Mouse (Mus musculus): ENCODE measurements around the gene Timm44.
A peak's percentile ranks its signal among the peaks of the same experiment; 100 is the strongest.
"Not testable (repeated sequence)": the region's sequence is repeated elsewhere in the genome, so short reads cannot be mapped to it uniquely, and the experiment has no call there.

Timm44 gene

DNA sequence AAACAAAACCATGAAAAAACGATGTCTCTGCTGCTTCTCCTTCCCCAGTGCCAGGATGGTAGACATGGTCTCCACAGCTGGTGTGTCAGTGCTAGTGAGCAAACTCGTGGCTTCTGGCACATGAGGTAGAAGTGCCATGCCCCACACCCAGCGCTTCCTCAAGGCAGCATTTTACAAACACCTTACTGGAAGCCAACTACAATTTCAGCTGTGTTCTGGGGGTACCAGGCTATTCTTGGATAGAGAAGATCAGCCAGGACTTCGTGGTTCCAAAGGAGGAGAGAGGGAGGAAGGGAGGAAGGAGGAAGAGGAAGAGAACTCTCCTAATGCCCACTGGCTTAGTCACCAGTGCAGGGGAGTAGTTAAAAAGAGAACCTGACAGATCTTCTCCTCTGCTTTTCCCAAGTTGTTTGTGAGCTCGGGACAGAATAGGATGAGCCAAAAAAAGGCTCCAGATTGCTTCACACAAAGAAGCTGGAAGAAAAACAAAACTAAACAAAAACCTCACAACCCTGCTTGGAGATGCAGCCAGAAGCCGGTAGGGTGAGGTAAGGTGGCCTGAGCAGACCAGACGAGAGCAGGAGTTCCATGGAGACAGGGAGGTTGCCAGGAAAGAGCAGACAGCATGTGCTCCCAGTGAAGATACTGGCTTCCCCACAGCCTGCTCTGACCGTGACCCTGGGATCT lies 12.5 kb downstream of the Timm44 start:
- DNase-seq (ENCODE audit: extremely low spot score), result no peak

DNA sequence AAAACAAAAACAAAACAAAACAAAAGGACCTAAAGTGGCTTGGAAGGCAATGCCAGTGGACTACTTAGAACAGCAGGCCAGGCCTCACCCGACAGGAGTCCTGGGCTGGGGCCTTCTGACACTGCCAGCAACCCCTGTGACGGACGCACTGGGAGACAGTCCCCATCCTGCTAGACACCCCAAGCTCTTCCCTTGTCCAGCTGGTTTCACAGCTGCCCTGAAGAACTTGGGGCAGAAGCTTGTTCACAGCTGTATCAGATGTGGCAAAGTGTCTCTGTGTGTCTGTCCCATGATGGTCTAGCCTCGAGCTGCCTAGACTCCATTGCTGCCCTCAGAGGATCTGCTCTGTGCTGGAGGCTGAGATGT lies 15.9 kb downstream of the Timm44 start:
- no peak for DNase-seq (ENCODE audit: extremely low spot score)

DNA sequence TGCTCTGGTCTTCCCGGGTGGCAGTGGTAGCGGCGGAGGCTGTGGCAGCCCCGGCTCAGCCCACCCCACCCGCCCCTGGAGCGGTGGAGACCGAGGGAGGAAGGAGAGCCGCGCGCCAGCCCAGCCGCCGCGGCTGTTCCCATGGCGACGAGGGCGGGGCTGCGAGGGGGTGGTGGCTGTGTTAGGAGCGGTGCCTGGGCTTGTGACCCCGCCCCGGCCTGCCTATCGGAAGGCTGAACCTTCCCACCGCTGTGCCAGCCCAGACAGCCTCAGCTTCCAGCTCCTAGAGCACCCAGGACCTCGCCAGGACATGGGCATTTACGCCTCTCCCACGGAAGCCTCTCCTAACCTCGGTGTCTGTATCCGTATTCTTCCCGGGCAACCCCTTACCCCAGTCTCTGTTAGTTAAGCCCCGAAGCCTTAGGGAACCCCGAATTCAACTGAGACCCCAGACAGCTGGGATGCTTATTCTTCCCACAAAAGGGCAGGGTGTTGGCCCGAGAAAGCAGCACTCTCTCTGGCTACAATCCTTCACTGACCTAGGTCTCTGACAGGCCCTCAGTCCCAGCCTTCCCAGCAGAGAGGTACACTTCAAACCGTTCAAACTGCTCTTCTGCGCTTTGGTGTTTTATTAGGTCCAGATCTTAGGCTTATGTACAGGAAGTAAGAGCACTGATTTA lies 16.4 kb downstream of the Timm44 start, which contains the start of gene Ctxn1:
Gene Ctxn1 (minus strand): TSS at position 150 of the 680 bp plus-strand sequence.
- DNase-seq (ENCODE audit: extremely low spot score), result peak; percentile 98

DNA sequence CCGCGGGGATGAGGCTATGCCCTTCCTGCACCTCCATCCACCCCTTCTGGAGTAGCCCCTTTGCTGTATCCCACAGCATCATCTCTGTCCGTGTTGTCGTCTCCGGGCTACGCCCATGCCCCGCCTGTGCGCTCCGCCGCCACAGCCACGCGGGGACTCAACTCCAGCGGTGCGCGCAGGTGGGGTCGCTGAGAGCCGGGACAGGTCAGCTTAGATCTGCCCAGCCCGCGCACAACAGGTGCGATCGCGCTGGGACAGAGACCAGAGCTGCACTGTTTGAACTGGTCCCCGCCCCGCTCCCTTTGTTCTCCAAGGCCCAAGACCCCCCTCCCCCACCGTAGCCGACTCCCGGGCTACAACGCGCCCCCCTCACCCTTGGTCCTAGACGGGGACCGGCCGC lies 17.0 kb downstream of the Timm44 start:
- DNase-seq (ENCODE audit: extremely low spot score), result no peak

DNA sequence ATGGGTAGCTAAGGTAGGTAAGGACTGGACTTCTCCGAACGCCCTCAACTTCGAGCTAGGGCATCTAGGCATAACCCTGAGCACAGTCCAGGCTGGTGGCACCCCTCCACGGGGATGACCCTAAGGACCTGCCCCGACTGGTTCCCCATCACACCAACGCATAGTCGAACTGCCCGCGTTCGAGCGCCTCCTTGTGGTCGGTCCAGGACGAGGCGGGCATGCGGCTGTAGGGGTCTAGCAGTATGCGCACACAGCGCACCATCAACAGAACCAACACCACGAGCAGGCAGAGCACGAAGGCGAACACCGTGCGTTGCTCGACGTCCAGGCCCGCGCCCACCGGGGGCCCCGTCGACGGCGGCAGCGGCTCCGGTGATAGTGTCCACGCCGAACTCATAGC lies 17.5 kb downstream of the Timm44 start:
- peak; percentile 89 for DNase-seq (ENCODE audit: extremely low spot score)

DNA sequence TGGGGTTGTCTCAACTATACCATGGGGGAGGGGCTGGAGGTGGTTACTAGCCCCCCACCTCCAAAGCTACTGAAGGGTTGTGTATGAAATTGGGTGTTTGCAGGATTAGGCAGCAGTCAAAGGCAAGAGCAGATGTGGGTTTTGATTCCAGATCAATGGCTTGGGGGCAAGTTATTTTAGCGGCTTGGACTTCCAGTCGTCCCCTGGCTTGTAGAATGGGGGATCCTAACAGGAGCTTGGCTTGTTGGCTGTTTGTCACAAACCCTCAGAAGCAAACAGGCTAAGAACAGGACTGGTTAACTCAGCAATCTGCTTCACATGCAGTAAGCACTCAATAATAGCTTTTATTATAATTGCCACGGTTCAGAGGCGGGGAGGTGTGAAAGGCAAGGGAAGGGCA lies 18.4 kb downstream of the Timm44 start:
- DNase-seq (ENCODE audit: extremely low spot score), result no peak

DNA sequence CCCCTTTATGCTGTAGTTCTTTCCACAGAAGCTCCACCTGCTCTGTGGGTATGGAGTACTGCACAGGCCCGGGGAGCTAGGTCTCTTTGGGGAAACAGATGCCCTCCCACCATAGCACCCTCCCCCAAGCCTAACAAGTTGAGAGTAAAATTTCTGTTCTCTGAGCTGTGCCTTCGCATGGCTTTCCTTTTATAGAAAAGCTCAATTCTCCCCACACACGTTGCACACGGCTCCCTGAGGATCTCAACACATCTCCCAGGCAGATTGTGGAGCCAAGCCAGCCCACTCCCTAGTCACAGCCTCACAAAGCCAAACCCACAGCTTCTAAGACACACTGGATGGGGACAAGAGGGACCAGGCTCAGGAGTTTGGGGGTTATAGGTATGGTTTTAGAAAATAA lies 18.8 kb downstream of the Timm44 start:
- no peak for DNase-seq (ENCODE audit: extremely low spot score)

DNA sequence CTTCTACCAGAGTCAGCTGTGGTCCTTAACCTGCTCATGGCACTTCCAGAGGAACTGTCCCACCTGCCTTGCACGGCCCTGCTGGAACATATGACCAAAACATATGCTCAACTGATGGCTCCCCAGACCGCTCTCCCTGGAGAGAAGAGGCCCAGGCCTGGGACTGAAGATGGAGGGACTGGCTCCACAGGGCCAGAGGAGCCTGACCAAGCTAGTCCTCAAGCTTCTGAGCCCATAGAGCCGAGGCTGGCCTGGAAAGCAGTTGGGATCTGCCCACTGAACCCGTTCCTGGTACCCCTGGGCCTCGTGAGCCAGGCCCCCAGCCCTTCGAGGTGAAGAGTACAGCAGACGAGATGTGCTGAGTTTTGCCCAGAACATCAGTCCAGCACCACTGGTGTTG lies 20.2 kb downstream of the Timm44 start:
- not testable (repeated sequence) for DNase-seq (ENCODE audit: extremely low spot score)

DNA sequence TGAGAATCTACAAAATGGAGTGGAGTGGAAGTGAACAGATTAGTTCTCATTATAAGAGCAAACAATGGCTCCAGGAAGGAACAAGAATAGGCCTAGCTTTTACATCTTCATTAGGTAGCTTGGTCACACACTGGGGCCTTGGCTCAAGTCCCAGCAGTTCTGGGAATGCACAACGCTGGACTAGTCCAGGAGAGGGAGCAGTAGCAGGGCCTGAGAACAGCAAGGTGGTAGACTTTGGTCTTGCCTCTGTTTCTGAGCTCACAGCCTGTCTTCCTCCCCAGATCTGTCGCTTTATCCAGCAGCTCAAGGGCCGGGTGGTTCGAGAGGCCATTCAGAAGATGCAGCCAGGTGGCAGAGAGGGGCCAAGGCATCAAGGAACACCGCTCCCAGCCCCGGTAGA lies 21.7 kb downstream of the Timm44 start:
- DNase-seq (ENCODE audit: extremely low spot score), result no peak

DNA sequence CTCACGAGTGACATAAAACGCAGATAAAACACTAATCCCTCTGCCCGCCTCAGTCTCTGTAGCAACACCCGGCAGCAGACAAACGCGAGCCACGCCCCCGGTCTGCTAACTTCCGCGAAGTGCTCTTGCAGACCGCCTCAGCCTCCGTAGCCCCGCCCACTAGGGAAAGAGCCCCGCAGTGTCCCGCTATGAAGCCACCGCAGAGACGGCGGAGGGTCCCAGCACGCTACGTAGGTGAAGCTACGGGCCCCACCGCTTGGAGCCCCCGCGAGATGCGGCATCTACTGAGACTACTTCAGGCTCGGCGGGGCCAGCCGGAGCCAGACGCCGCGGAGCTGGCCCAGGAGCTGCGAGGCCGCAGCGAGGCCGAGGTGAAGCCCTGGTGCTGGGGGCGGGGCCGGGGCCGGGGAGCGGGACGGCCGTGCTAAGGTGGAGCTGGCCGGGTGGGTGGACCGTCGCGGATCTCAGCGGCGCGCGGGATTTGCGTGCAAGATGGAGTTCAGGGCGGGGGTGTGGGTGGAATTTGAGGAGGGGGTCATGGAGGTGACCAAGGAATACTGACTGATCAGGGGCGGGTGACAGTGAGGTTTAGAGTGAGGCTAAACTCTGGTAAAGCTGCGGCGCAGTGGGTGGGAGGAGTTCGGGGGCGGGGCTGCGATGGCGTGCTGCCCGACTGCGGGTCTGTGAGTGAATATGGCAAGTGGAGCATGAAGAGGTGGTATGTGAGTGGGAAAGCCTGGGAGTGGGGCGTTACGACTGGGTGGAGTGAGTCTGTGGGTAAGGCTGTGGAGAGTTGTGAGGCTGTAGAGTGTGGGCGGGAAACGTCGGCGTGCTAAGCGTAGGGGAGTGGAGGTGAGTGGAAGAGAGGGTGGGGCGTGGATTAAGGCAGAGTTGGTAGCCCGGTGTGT lies 22.5 kb downstream of the Timm44 start, which contains the start of gene Snapc2:
Gene Snapc2 (plus strand): TSS at position 147 of the 908 bp plus-strand sequence.
- peak; percentile 96 for DNase-seq (ENCODE audit: extremely low spot score)

DNA sequence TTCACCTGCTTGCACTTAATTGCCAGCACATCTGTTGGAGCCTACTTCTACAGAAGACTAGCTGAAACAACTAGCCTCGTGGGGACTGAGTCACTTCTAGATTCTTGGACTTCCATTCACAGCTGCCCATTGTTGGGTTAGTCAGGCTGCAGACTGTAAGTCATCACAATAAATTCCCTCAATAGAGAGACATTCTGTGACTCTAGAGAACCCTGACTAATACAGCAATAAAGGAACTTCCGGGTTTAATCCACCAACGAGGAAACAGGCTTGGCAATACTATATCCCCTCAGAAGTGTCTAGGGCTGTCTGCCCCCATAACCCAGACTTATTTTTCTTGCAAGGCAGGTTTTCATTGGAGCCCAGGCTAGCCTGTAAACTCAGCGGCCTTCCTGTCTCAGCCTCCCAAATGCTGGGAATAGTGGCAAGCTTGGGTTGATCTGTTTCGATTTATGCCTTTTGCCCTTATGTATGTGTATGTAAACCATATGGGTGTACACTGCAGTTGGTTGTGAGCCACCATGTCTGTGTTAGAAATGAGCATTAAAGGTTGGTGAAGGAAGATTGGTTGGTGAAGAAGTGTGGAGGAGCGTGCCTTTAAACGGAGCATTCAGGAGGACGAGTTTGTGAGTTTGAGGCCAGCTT lies 23.5 kb downstream of the Timm44 start:
- no peak for DNase-seq (ENCODE audit: extremely low spot score)

DNA sequence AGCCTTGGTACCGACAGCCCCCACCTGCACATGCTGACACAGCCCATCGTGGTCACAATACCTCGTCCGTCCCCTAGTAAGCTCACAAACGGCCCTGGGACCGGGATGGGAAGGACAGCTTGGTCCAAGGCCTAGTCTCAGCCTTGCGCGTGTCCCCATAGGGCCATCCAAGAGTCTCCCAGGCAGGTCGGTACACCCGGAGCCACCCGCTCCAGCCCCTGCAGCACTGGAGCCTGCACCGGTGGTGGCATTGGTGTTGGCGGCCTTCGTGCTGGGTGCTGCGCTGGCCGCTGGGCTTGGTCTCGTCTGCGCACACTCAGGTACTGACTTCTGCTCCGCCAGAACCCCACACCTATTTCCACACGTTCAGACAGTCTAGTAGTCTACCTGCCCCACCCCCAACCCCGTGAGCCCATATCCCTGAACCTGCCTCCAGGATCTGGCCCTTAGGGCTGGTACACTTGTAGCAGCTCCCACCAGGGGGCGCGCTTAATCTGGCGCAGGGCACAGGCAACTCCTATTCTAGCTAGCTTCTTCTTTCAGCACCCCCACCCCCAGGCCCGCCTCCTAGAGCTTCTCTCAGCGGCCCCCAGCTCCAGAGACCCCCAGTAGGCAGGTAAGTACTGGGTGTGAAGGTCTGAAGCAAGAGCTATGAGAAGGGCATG lies 25.3 kb downstream of the Timm44 start:
- peak; percentile 79 for DNase-seq (ENCODE audit: extremely low spot score)

DNA sequence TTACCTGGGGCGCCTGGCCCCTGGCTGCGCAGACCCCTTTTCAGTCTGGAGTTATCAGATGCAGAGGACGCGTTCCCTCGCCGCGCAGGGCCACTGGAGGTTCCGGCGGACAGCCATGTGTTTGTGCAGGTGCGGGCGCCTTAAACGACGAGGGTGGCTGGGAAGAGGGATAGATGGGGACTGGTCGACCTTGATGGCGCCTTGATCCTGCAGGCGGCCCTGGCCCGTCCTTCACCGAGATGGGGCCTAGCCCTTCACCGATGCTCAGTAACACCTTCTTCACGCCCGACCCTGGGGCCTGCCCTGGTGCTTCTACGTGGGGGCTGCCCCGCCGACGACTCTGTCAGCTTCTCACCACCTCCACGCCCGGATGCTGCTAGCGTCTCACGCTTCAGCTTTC lies 26.5 kb downstream of the Timm44 start:
- peak; percentile 71 for DNase-seq (ENCODE audit: extremely low spot score)

DNA sequence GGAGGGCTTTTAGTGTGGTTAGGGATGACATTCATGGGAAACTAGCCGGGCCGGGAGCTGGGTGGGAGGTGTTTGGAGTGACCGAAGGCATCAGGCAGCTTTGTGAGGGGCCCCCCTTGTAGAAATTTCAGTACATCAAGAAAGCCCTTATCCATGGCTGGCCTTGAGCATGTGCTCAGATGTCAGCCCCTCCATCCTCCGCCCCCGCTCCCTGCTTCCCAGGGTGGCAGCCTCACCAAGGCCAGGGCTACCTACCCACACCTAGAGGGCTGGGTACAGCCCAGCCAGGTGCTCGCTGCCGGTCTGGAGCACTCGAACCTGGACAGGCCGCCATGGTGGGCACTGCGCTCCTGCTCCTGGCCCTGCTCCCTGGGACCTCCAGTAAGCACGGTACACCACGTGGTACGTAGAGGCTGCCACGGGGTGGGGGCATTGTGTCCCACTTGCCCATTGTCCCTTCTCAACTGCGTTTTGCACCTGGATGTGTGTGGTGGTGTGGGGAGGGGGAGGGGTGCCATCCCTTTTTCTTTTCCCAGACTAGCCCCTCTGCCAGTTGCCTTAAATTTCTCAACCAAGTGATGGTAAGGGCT lies 27.7 kb downstream of the Timm44 start, which contains the start of gene Tgfbr3l:
Gene Tgfbr3l (plus strand): TSS at position 264 of the 590 bp plus-strand sequence.
- DNase-seq (ENCODE audit: extremely low spot score), result no peak

DNA sequence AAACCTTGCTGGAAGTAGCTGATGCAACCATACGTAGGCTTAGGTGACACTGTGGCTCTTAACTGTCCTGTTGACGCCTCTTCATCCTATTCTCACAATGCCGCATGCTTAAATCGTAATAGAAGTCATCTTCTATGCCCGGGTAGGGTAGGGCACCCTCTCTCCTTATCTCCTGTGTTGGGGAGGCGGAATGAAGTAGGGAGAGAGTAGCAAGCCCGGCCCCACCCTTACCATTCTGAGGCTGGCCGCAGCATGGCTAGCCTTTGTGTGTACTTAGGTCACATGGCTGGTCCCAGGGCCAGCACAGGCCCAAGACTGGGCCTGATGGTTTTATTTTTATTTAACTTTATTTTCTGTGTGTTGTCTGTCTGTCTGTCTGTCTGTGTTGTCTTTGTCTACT lies 28.5 kb downstream of the Timm44 start:
- DNase-seq (ENCODE audit: extremely low spot score), result no peak

DNA sequence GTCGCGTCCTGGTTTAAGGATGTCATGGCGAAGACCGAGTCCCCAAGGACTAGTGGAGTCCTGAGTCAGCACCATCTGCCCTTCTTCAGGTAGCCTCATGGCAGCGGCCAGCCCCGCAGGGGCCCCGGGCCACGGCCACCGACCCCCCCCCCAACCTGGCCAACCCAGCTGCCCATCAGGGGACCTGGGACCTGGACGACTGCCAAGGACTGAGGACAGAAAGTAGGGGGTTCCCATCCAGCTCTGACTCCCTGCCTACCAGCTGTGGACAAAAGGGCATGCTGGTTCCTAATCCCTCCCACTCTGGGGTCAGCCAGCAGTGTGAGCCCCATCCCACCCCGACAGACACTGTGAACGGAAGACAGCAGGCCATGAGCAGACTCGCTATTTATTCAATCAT lies 30.0 kb downstream of the Timm44 start:
- no peak for DNase-seq (ENCODE audit: extremely low spot score)

DNA sequence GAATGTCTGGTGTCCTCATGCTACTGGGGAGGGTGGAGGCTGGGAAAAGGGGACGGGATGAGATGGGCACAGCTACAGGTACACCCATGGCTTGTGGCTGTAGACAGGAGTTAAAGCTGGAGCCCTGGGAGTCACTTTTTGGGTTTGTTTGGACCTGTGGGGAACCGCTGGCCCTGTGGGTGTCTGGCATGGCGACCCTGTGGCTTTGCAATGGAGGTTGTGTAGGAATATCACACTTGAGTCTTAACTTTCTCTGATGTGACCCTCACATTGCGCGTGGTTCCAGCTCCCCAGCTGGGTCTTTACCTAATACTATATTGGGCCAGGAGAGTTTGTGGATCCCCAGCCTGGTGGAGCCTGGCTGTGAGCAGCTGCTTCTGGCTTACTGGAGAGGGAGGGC lies 30.7 kb downstream of the Timm44 start:
- no peak for DNase-seq (ENCODE audit: extremely low spot score)

DNA sequence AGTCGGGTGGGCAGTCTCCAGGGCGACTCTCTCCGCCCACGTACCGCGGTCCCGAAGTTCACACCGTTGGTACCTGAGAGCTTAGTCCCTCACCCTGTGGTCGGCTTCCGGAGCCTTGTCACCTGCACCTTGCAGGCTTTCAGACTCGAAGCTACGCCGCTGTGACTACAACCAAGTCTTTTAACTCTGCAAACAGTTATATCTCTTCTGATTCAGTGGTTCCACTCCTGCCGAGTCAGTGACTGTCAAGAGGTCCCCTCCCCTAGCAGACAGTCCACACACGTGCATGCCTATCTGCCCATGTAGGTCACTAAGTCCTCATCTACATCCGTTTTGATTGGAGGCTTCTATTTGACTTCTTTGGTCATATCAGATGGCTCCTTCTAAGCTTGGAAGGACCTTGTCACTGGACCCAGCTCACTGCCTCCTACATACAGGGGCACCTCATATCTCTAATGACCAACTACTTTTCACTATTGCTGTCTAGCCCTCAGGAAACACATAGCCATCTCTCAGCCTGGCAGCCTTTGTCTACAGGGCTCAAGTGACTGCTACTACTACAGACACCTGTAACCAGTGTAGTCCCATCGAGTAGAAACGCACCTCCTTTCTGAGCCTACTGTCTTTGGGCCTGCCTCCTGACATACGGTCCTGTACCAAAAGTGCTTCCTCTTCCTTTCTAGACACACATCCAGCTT lies 36.4 kb downstream of the Timm44 start:
- no peak for DNase-seq (ENCODE audit: extremely low spot score)

DNA sequence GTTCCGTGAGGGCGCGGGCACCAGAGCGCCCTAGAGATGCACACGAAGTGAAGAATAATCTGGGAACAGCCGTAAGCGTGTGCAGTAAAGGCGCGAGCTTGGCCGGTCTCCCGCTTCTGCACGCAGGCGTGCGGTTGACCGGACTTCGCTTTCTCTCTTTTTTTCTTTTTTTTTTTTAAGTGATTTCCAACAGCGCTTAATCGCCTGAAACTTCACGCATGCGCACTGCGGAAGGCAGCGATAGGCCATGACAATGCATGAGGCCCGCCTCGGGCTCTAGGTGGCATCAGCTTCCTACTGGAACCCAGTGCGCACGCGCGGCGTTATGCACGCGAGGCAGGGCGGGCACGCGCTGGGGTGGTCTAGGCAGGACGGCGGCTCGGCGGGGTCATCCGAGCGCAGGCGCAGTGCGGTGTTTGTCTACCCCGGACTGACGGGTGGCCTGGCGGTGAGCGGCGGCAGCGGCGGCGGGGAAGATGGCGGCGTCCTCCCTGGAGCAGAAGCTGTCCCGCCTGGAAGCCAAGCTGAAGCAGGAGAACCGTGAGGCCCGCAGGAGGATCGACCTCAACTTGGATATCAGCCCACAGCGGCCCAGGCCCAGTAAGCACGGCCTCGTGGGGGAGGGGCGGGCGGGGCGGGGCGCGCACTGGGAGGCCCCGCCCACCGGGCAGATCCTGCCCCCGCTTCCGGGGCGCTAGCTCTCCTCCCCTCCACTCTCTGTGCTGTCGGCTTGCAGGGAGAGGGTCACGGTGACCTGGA lies 37.1 kb downstream of the Timm44 start, which contains the start of the genes Map2k7 and Gm49320:
Gene Map2k7 (plus strand): TSS at position 307 of the 759 bp plus-strand sequence.
Gene Gm49320 (plus strand): TSS at position 432 of the 759 bp plus-strand sequence.
- DNase-seq (ENCODE audit: extremely low spot score), result peak; percentile 99

Data from embryo, embryonic 9.5 days (tissue).